Mouse (Mus musculus) testis, adult 2 months (tissue): ENCODE measurements at regions not wholly inside any gene's neighbourhood (a gene's known extent, or its start where the extent isn't known, plus 50 kb on each side); places are given as distances from the start of the nearest gene placed in this dataset.

Experiments used
- CTCF ChIP-seq: fragments of 200-500 bp; IDR thresholded peaks from 2 replicates; pipeline ENCODE4 v1.5.1; 2012; ENCODE audit warnings: low read depth, mild to moderate bottlenecking, inconsistent platforms, low read length, moderate library complexity; ENCODE audit not compliant: control insufficient read depth, insufficient read depth, insufficient replicate concordance
- POLR2A ChIP-seq: fragments of 200-500 bp; IDR thresholded peaks from 2 replicates; pipeline ENCODE4 v1.6.1; 2012; ENCODE audit warnings: low read depth, mild to moderate bottlenecking, inconsistent platforms, low read length, moderate library complexity; ENCODE audit not compliant: control insufficient read depth

DNA sequence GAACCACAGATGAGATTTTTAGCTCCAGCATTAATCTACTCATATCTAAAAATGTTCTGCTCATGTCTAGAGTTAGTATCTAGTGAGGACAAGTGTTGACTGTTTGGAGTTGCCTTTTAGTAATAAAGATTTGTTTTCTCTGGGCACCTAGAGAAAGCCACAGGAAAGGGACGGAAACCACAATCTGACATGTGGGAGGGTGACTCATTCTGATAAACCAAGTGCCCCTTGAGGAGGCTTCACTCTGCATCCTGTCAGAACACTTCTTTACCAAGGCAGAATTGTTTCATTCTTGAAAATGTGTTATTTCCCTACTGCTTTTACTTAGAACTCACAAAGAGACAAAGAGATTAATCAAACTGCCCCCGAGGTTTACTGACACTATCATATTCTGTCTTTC lies 537.4 kb upstream of the Gm11114 start:
- TF ChIP-seq CTCF (no peak), POLR2A (no peak)
